ENCODE assay signal across 18 mouse cellular contexts in the genomic region with DNA sequence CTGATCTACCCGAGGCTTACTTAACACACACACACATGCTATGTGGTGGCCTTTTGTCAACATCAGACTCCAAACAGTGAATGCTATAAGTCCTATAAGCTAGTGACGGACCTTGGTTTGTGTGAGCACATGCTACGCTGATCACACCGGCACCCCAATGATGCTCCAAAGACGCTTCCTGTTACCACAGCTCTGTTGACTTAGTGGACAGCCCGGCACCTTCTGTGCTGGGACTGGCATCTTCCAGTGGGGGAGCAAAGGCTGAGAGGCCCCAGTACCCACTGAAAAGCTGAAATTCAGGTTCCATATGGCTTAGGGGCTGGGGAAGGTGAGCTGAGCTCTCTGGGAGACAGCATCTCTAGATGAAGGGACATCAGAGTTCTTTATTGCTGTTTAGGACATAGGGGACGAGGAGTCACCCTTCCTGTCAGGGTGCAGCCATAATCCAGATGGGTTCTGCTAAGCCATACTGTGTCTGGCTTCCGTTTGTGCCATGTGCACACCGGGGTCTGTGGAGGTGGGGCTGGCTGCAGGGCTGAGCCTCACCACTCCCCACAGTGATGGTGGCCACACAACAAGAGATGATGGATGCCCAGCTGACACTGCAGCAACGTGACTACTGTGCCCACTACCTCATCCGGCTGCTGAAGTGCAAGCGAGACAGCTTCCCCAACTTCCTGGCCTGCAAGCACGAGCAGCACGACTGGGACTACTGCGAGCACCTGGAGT. TPM values are rescaled to one million over a fixed set of nuclear protein-coding genes. Genes with fewer than 3 reads are reported as not detected.
A peak's percentile ranks its signal among the peaks of the same experiment; 100 is the strongest.
DNase-seq lines count a peak whose midpoint lies in the region; ATAC-seq and TF ChIP-seq lines count a peak whose summit lies in the region.
"Had no signal": no experiment of that assay in that cellular context is flagged by ENCODE, and none has a peak within 500 bp of the region (broad histone marks: within the 10 kb centered on the region; RNA-seq: fewer than 3 reads in every experiment).

No protein-coding gene starts in this region.

- peaks cover 6% of the 10 kb centered on the region for H3K4me1 ChIP-seq in heart, adult 2 months (ENCODE audit: control insufficient read depth, insufficient read depth, low read length)
- H3K4me1 ChIP-seq in megakaryocyte, embryonic 14.5 days: peaks cover 81% of the 10 kb centered on the region
- peaks cover 66% of the 10 kb centered on the region for H3K4me1 ChIP-seq in liver, embryonic 12.5 days

- no peak overlapping the region for H3K4me3 ChIP-seq in heart, adult 2 months
- peak overlapping the region; percentile 47 for H3K4me3 ChIP-seq in megakaryocyte, embryonic 14.5 days (replicated peaks)
- no peak overlapping the region for H3K4me3 ChIP-seq in liver, embryonic 12.5 days
- H3K4me3 ChIP-seq: kidney, embryonic 15.5 days; midbrain, embryonic 15.5 days; neural tube, embryonic 12.5 days had no signal

- intact Hi-C loops in heart, adult 2 months (cut with DNase I): no loop called here
- intact Hi-C loops in heart, postnatal 25 days (cut with DNase I): no loop called here

- H3K4me2 ChIP-seq in liver, embryonic 12.5 days: no peak overlapping the region
- H3K4me2 ChIP-seq: kidney, embryonic 15.5 days; midbrain, embryonic 15.5 days; neural tube, embryonic 12.5 days had no signal

- 77% methylated on average over 15 of the region's 15 CpGs for WGBS in heart, adult 2 months
- whole genome bisulfite sequencing in liver, embryonic 12.5 days (ENCODE audit: insufficient replicate concordance): 83% methylated on average over 15 of the region's 15 CpGs

- no peaks in the 10 kb centered on the region for H3K36me3 ChIP-seq in heart, adult 2 months (ENCODE audit: control insufficient read depth, insufficient read depth, low read length)
- peaks cover 66% of the 10 kb centered on the region for H3K36me3 ChIP-seq in megakaryocyte, embryonic 14.5 days (replicated peaks; ENCODE audit: low read length)
- peaks cover 61% of the 10 kb centered on the region for H3K36me3 ChIP-seq in liver, embryonic 12.5 days

- DNase-seq in heart, adult 2 months: no peak
- DNase-seq in heart, postnatal 25 days (ENCODE audit: low spot score): no peak
- DNase-seq in cerebellum, adult 9-11 months: peak; percentile 23
- DNase-seq in ovary, adult 18-20 months (ENCODE audit: low spot score): no peak
- DNase-seq: heart, postnatal 14 days; lung, adult 18-20 months had no signal

- H3K27ac ChIP-seq in heart, adult 2 months: no peak overlapping the region
- 0 out of 2 replicates have a peak overlapping the region, but pooled peaks have one; percentile 22 for H3K27ac ChIP-seq in liver, embryonic 12.5 days
- H3K27ac ChIP-seq: kidney, embryonic 15.5 days; macrophage; midbrain, embryonic 15.5 days; neural tube, embryonic 12.5 days; stomach, postnatal 0 days had no signal

- no peaks in the 10 kb centered on the region for H3K27me3 ChIP-seq in heart, adult 2 months (ENCODE audit: control insufficient read depth, insufficient read depth, low read length)
- no peaks in the 10 kb centered on the region for H3K27me3 ChIP-seq in megakaryocyte, embryonic 14.5 days (replicated peaks)
- H3K27me3 ChIP-seq in liver, embryonic 12.5 days (replicated peaks): no peaks in the 10 kb centered on the region
- H3K27me3 ChIP-seq: kidney, embryonic 15.5 days; midbrain, embryonic 15.5 days; neural tube, embryonic 12.5 days had no signal

- TF ChIP-seq CTCF in heart, adult 2 months (IDR thresholded peaks at IDR 0.05): no peak

- TF ChIP-seq POLR2A in heart, adult 2 months (IDR thresholded peaks at IDR 0.05; ENCODE audit: insufficient read depth, low read depth, low read length): 0 out of 2 replicates have a peak, but pooled peaks have one; percentile 7

- no peaks in the 10 kb centered on the region for H3K9me3 ChIP-seq in megakaryocyte, embryonic 14.5 days
- no peaks in the 10 kb centered on the region for H3K9me3 ChIP-seq in liver, embryonic 12.5 days (replicated peaks)
- H3K9me3 ChIP-seq: kidney, embryonic 15.5 days; midbrain, embryonic 15.5 days; neural tube, embryonic 12.5 days had no signal

- no peak overlapping the region for H3K9ac ChIP-seq in heart, adult 2 months (ENCODE audit: low read depth, low read length)
- H3K9ac ChIP-seq in liver, embryonic 12.5 days: no peak overlapping the region
- H3K9ac ChIP-seq: kidney, embryonic 15.5 days; midbrain, embryonic 15.5 days; neural tube, embryonic 12.5 days had no signal

- ATAC-seq in megakaryocyte, adult 5-6 weeks (ENCODE audit: poor library complexity, severe bottlenecking): no peak
- ATAC-seq in liver, embryonic 12.5 days: no peak
- ATAC-seq: midbrain, embryonic 15.5 days had no signal

- H3K79me2 ChIP-seq in heart, adult 2 months (replicated peaks; ENCODE audit: control insufficient read depth, insufficient read depth, low read length): peaks cover 6% of the 10 kb centered on the region; the same call in 1 of the 2 replicates

- TF ChIP-seq EP300 in heart, adult 2 months (IDR thresholded peaks at IDR 0.05; ENCODE audit: insufficient read depth, low read depth, low read length): no peak

RNA-seq across cellular contexts. Expression of gene Ndufb7, which starts 4.0 kb away (rescaled TPM):
- 100 to 1,000 TPM; 620 to 733 TPM for total RNA-seq in heart, adult 2 months (2021)
- 1,081 and 1,159 TPM in 2 replicates for polyA plus RNA-seq in heart, adult 2 months (2012; rRNA removed)
- total RNA-seq in heart, postnatal 25 days (2021): 100 to 1,000 TPM; 752 to 766 TPM
- 84.7 and 511 TPM in 2 replicates for polyA plus RNA-seq in megakaryocyte, embryonic 14.5 days (2012; ENCODE audit: insufficient read depth, low replicate concordance)
- 132 and 161 TPM in 2 replicates for total RNA-seq in megakaryocyte, adult 5-6 weeks (2015)
- total RNA-seq in megakaryocyte, adult 5-6 weeks (2017): 205 and 227 TPM in 2 replicates
- 290 and 291 TPM in 2 replicates for polyA plus RNA-seq in liver, embryonic 12.5 days (2016; fragmentation: Nextera tagmentation; extraction: Ambion mirVana)

RNA-seq across cellular contexts. Expression of gene Olfr370, which starts 34.9 kb away (rescaled TPM):
- total RNA-seq in heart, adult 2 months (2021): not detected
- not detected in 2 replicates for polyA plus RNA-seq in heart, adult 2 months (2012; rRNA removed)
- total RNA-seq in heart, postnatal 25 days (2021): not detected
- polyA plus RNA-seq in megakaryocyte, embryonic 14.5 days (2012; ENCODE audit: insufficient read depth, low replicate concordance): not detected in 2 replicates
- total RNA-seq in megakaryocyte, adult 5-6 weeks (2015): not detected in 2 replicates
- not detected in 2 replicates for total RNA-seq in megakaryocyte, adult 5-6 weeks (2017)
- polyA plus RNA-seq in liver, embryonic 12.5 days (2016; fragmentation: Nextera tagmentation; extraction: Ambion mirVana): not detected in 2 replicates
- total RNA-seq: heart, postnatal 14 days; layer of hippocampus, postnatal 36 days had no signal
- polyA plus RNA-seq: embryonic facial prominence, embryonic 11.5 days; gonadal fat pad, adult 2 months; kidney, embryonic 15.5 days; limb, embryonic 11.5 days; macrophage; midbrain, embryonic 15.5 days; neural tube, embryonic 12.5 days; stomach, postnatal 0 days had no signal

RNA-seq across cellular contexts. Expression of gene Tecr, which starts 37.3 kb away (rescaled TPM):
- total RNA-seq in heart, adult 2 months (2021): 100 to 1,000 TPM; 445 to 505 TPM
- polyA plus RNA-seq in heart, adult 2 months (2012; rRNA removed): 772 and 935 TPM in 2 replicates
- total RNA-seq in heart, postnatal 25 days (2021): 100 to 1,000 TPM; 381 to 389 TPM
- polyA plus RNA-seq in megakaryocyte, embryonic 14.5 days (2012; ENCODE audit: insufficient read depth, low replicate concordance): 406 and 513 TPM in 2 replicates
- total RNA-seq in megakaryocyte, adult 5-6 weeks (2015): 282 and 314 TPM in 2 replicates
- total RNA-seq in megakaryocyte, adult 5-6 weeks (2017): 248 and 255 TPM in 2 replicates
- polyA plus RNA-seq in liver, embryonic 12.5 days (2016; fragmentation: Nextera tagmentation; extraction: Ambion mirVana): 371 and 378 TPM in 2 replicates

RNA-seq across cellular contexts. Expression of gene Dnajb1, which starts 37.6 kb away (rescaled TPM):
- 10 to 100 TPM; 11.3 to 16.8 TPM for total RNA-seq in heart, adult 2 months (2021)
- 13.4 and 17.4 TPM in 2 replicates for polyA plus RNA-seq in heart, adult 2 months (2012; rRNA removed)
- total RNA-seq in heart, postnatal 25 days (2021): 10 to 100 TPM; 10.4 to 17.6 TPM
- polyA plus RNA-seq in megakaryocyte, embryonic 14.5 days (2012; ENCODE audit: insufficient read depth, low replicate concordance): 23.3 and 30.5 TPM in 2 replicates
- 40.0 and 40.7 TPM in 2 replicates for total RNA-seq in megakaryocyte, adult 5-6 weeks (2015)
- total RNA-seq in megakaryocyte, adult 5-6 weeks (2017): 26.4 and 34.4 TPM in 2 replicates
- polyA plus RNA-seq in liver, embryonic 12.5 days (2016; fragmentation: Nextera tagmentation; extraction: Ambion mirVana): 65.1 and 69.8 TPM in 2 replicates
